Mouse (Mus musculus): ENCODE measurements around the gene Gria1. TPM values are rescaled to one million over a fixed set of nuclear protein-coding genes. Genes with fewer than 3 reads are reported as not detected.

Gria1 gene
- polyA plus RNA-seq, 1 experiment from 2014 or later: 1.2 TPM

- H3K9me3 ChIP-seq (replicated peaks; ENCODE audit: low read length): no peaks in the 10 kb centered on the region
- H3K9ac ChIP-seq (ENCODE audit: low read depth, low read length): no peak overlapping the region
- ATAC-seq (replicated peaks; ENCODE audit: low FRiP score, low read depth) (no peak), DNase-seq (ENCODE audit: low spot score) (no peak)
- no peak overlapping the region for H3K27ac ChIP-seq
- no peaks in the 10 kb centered on the region for H3K27me3 ChIP-seq (ENCODE audit: insufficient read depth, low read length)
- no peak for TF ChIP-seq CTCF (IDR thresholded peaks at IDR 0.05; ENCODE audit: low read depth)
- H3K36me3 ChIP-seq (ENCODE audit: insufficient read depth, low read length): no peaks in the 10 kb centered on the region
- H3K4me3 ChIP-seq (replicated peaks; ENCODE audit: low read depth, low read length): no peak overlapping the region
- 75% methylated on average over 8 of the region's 8 CpGs for WGBS
- no peak overlapping the region for H3K4me2 ChIP-seq (ENCODE audit: low read length)
- H3K4me1 ChIP-seq (replicated peaks; ENCODE audit: insufficient read depth, low read length): no peaks in the 10 kb centered on the region
Observed at GRCm38 (mm10) chr11:57112386-57112785, 101.2 kb downstream of the Gria1 start.

- no peak overlapping the region for H3K9ac ChIP-seq (ENCODE audit: low read depth, low read length)
- no peak overlapping the region for H3K4me2 ChIP-seq (ENCODE audit: low read length)
- no peaks in the 10 kb centered on the region for H3K4me1 ChIP-seq (replicated peaks; ENCODE audit: insufficient read depth, low read length)
- no peak overlapping the region for H3K4me3 ChIP-seq (replicated peaks; ENCODE audit: low read depth, low read length)
- no peaks in the 10 kb centered on the region for H3K36me3 ChIP-seq (ENCODE audit: insufficient read depth, low read length)
- H3K27ac ChIP-seq: no peak overlapping the region
- no peak for DNase-seq (ENCODE audit: low spot score)
- ATAC-seq (replicated peaks; ENCODE audit: low FRiP score, low read depth): no peak
- no peaks in the 10 kb centered on the region for H3K9me3 ChIP-seq (replicated peaks; ENCODE audit: low read length)
- 83% methylated on average over 5 of the region's 5 CpGs for WGBS
- H3K27me3 ChIP-seq (ENCODE audit: insufficient read depth, low read length): no peaks in the 10 kb centered on the region
- TF ChIP-seq CTCF (IDR thresholded peaks at IDR 0.05; ENCODE audit: low read depth): no peak
Observed at GRCm38 (mm10) chr11:57114410-57114809, 103.2 kb downstream of the Gria1 start.

DNA sequence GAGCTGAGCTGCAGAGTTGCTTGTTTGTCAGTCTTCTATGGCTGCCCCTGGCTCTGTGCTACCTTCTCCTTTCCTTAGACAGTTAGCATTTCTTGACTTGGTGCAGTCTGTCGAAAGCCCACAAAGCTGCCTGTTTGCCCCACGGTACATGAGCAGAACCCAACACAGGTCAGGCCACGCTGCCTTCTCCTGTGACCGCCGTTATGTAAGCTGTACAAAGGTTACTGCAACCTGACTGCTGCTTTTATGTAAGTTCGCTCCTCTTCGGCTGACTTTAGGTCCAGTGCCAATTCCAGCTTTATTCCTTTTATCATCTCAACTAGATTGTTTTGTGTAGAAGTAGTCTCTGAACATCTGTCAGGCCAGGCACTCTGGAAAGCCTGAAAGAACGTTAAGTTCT, 115.9 kb downstream of the Gria1 start:
- Histone ChIP-seq H3K4me2 (ENCODE audit: low read length) (no peak overlapping the region), H3K9me3 (replicated peaks; ENCODE audit: low read length) (no peaks in the 10 kb centered on the region), H3K9ac (ENCODE audit: low read depth, low read length) (no peak overlapping the region), H3K27ac (no peak overlapping the region), H3K4me3 (replicated peaks; ENCODE audit: low read depth, low read length) (no peak overlapping the region), H3K4me1 (replicated peaks; ENCODE audit: insufficient read depth, low read length) (no peaks in the 10 kb centered on the region), H3K27me3 (ENCODE audit: insufficient read depth, low read length) (no peaks in the 10 kb centered on the region), H3K36me3 (ENCODE audit: insufficient read depth, low read length) (no peaks in the 10 kb centered on the region)
- 49% methylated on average over 8 of the region's 8 CpGs for WGBS
- no peak for ATAC-seq (replicated peaks; ENCODE audit: low FRiP score, low read depth)
- no peak for DNase-seq (ENCODE audit: low spot score)
- no peak for TF ChIP-seq CTCF (IDR thresholded peaks at IDR 0.05; ENCODE audit: low read depth)

GRCm38 (mm10) chr11:57140162-57140780, 129.1 kb downstream of the Gria1 start:
- no peaks in the 10 kb centered on the region for H3K27me3 ChIP-seq (ENCODE audit: insufficient read depth, low read length)
- no peaks in the 10 kb centered on the region for H3K36me3 ChIP-seq (ENCODE audit: insufficient read depth, low read length)
- 58% methylated on average over 14 of the region's 14 CpGs for WGBS
- ATAC-seq (replicated peaks; ENCODE audit: low FRiP score, low read depth) (no peak), DNase-seq (ENCODE audit: low spot score) (peak; percentile 44)
- H3K4me2 ChIP-seq (ENCODE audit: low read length): no peak overlapping the region
- H3K4me1 ChIP-seq (replicated peaks; ENCODE audit: insufficient read depth, low read length): no peaks in the 10 kb centered on the region
- TF ChIP-seq CTCF (IDR thresholded peaks at IDR 0.05; ENCODE audit: low read depth): no peak
- H3K27ac ChIP-seq: no peak overlapping the region
- no peaks in the 10 kb centered on the region for H3K9me3 ChIP-seq (replicated peaks; ENCODE audit: low read length)
- H3K9ac ChIP-seq (ENCODE audit: low read depth, low read length): no peak overlapping the region
- H3K4me3 ChIP-seq (replicated peaks; ENCODE audit: low read depth, low read length): no peak overlapping the region

- Histone ChIP-seq H3K4me3 (replicated peaks; ENCODE audit: low read depth, low read length) (no peak overlapping the region), H3K4me1 (replicated peaks; ENCODE audit: insufficient read depth, low read length) (no peaks in the 10 kb centered on the region), H3K36me3 (ENCODE audit: insufficient read depth, low read length) (no peaks in the 10 kb centered on the region), H3K9ac (ENCODE audit: low read depth, low read length) (no peak overlapping the region), H3K4me2 (ENCODE audit: low read length) (no peak overlapping the region), H3K9me3 (replicated peaks; ENCODE audit: low read length) (no peaks in the 10 kb centered on the region), H3K27me3 (ENCODE audit: insufficient read depth, low read length) (no peaks in the 10 kb centered on the region), H3K27ac (no peak overlapping the region)
- TF ChIP-seq CTCF (IDR thresholded peaks at IDR 0.05; ENCODE audit: low read depth): no peak
- DNase-seq (ENCODE audit: low spot score) (no peak), ATAC-seq (replicated peaks; ENCODE audit: low FRiP score, low read depth) (no peak)
- 72% methylated on average over 5 of the region's 5 CpGs for WGBS
Observed at GRCm38 (mm10) chr11:57143681-57144080, 132.5 kb downstream of the Gria1 start.

- no peak for ATAC-seq (replicated peaks; ENCODE audit: low FRiP score, low read depth)
- H3K27me3 ChIP-seq (ENCODE audit: insufficient read depth, low read length): no peaks in the 10 kb centered on the region
- H3K27ac ChIP-seq: no peak overlapping the region
- no peak overlapping the region for H3K4me2 ChIP-seq (ENCODE audit: low read length)
- WGBS: 68% methylated on average over 7 of the region's 7 CpGs
- TF ChIP-seq CTCF (IDR thresholded peaks at IDR 0.05; ENCODE audit: low read depth): no peak
- H3K9me3 ChIP-seq (replicated peaks; ENCODE audit: low read length): no peaks in the 10 kb centered on the region
- H3K4me3 ChIP-seq (replicated peaks; ENCODE audit: low read depth, low read length): no peak overlapping the region
- no peak overlapping the region for H3K9ac ChIP-seq (ENCODE audit: low read depth, low read length)
- no peak for DNase-seq (ENCODE audit: low spot score)
- H3K4me1 ChIP-seq (replicated peaks; ENCODE audit: insufficient read depth, low read length): no peaks in the 10 kb centered on the region
- no peaks in the 10 kb centered on the region for H3K36me3 ChIP-seq (ENCODE audit: insufficient read depth, low read length)
Observed at GRCm38 (mm10) chr11:57145192-57145591, 134.0 kb downstream of the Gria1 start.

GRCm38 (mm10) chr11:57145704-57146103, 134.5 kb downstream of the Gria1 start:
- H3K27ac ChIP-seq: no peak overlapping the region
- H3K9me3 ChIP-seq (replicated peaks; ENCODE audit: low read length): no peaks in the 10 kb centered on the region
- H3K9ac ChIP-seq (ENCODE audit: low read depth, low read length): no peak overlapping the region
- DNase-seq (ENCODE audit: low spot score) (no peak), ATAC-seq (replicated peaks; ENCODE audit: low FRiP score, low read depth) (no peak)
- no peak overlapping the region for H3K4me2 ChIP-seq (ENCODE audit: low read length)
- no peak for TF ChIP-seq CTCF (IDR thresholded peaks at IDR 0.05; ENCODE audit: low read depth)
- WGBS: 51% methylated on average over 7 of the region's 7 CpGs
- no peaks in the 10 kb centered on the region for H3K36me3 ChIP-seq (ENCODE audit: insufficient read depth, low read length)
- H3K4me1 ChIP-seq (replicated peaks; ENCODE audit: insufficient read depth, low read length): no peaks in the 10 kb centered on the region
- H3K27me3 ChIP-seq (ENCODE audit: insufficient read depth, low read length): no peaks in the 10 kb centered on the region
- H3K4me3 ChIP-seq (replicated peaks; ENCODE audit: low read depth, low read length): no peak overlapping the region

Data from kidney, postnatal 0 days (tissue).